Mouse (Mus musculus) midbrain, embryonic 12.5 days (tissue): Measurements from ENCODE around the gene Gap43. TPM values are rescaled to one million over a fixed set of nuclear protein-coding genes. Genes with fewer than 3 reads are reported as not detected.
"Not testable (repeated sequence)": the region's sequence is repeated elsewhere in the genome, so short reads cannot be mapped to it uniquely, and the experiment has no call there.

Experiments
- ATAC-seq: fragments of 200-750 bp; cut with Nextera tagmentation; 2 replicates; pipeline ENCODE4 v1.8.0; 2017; ENCODE audit warnings: low read depth, moderate TSS enrichment, moderate library complexity; ENCODE audit not compliant: low FRiP score
- H3K27ac ChIP-seq: fragments of 300-500 bp; sonication (generic); replicated peaks from 2 replicates; pipeline ENCODE4 v1.5.1; 2016; ENCODE audit warnings: mild to moderate bottlenecking
- H3K27me3 ChIP-seq: fragments of 300-500 bp; sonication (generic); 2 replicates; pipeline ENCODE4 v1.6.1; 2016; ENCODE audit warnings: mild to moderate bottlenecking
- H3K36me3 ChIP-seq: fragments of 300-500 bp; sonication (generic); 2 replicates; pipeline ENCODE4 v1.6.1; 2016
- H3K4me1 ChIP-seq: fragments of 300-500 bp; sonication (generic); 2 replicates; pipeline ENCODE4 v1.6.1; 2016
- H3K4me2 ChIP-seq: fragments of 300-500 bp; sonication (generic); replicated peaks from 2 replicates; pipeline ENCODE4 v1.6.1; 2016; ENCODE audit warnings: mild to moderate bottlenecking, moderate library complexity
- H3K4me3 ChIP-seq: fragments of 300-500 bp; sonication (generic); 2 replicates; pipeline ENCODE4 v1.5.1; 2016; ENCODE audit warnings: mild to moderate bottlenecking
- H3K9ac ChIP-seq: fragments of 300-500 bp; sonication (generic); replicated peaks from 2 replicates; pipeline ENCODE4 v1.6.1; 2016; ENCODE audit warnings: mild to moderate bottlenecking, moderate library complexity
- H3K9me3 ChIP-seq: fragments of 300-500 bp; sonication (generic); 2 replicates; pipeline ENCODE4 v1.6.1; 2016; ENCODE audit warnings: mild to moderate bottlenecking
- WGBS: fragments of 180-500 bp; shearing (Covaris S2); methylation state at CpG from one replicate; pipeline ENCODE4 v1.1.7; 2016; 5-methylcytosine and 5-hydroxymethylcytosine counted together
- polyA plus RNA-seq: library from polyadenylated mRNA; unstranded; fragments of >200 nt; fragmentation: Nextera tagmentation; extraction: Ambion mirVana; gene quantifications from 2 replicates; pipeline ENCODE4 v1.2.1, GENCODE M21; 2016

Gene Gap43
- polyA plus RNA-seq, result 356 and 360 TPM in 2 replicates

DNA sequence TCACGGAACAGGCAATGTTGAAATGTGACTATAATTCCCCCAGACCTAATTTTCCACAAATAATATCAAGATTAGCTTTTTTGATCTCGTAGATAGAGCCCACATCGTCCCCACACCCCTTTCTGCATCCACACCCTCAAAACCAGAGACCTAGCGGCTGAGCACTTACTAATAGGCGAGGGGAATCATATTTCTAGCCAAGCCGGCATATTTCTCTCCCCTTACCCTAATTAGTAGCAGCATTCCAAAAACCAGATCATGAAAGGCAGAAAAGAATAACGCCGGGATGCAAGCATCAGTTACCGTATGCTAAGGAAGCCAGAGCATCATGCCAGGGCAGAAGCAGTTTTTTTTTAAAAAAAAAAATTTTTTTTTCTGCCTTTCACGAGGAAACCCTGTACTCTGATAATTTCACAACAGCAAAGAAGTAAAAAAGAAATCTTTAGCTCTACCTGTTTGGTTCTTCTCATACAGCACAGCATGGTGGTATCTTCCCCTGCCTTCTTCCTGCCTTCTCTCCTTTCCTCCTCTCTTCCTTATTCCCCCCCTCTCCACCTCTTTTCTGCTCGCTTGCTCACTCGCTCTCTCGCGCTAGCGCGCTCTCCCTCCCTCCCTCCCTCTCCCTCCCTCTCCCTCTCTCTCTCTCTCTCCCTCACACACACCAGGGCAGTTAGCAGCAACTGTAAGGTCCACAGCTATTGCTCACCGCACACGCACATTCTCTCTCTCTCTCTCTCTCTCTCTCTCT lies at the start of gene Gap43:
Gap43 (minus strand) TSS at position 631 of the 748 bp plus-strand sequence.
- Histone ChIP-seq H3K27me3 (no peaks in the 10 kb centered on the region), H3K36me3 (no peaks in the 10 kb centered on the region), H3K27ac (peak within 1 kb of the TSS; percentile 82), H3K4me1 (peaks cover 26% of the 10 kb centered on the region), H3K9ac (peak within 1 kb of the TSS; percentile 68), H3K4me2 (peak within 1 kb of the TSS; percentile 69), H3K9me3 (no peaks in the 10 kb centered on the region), H3K4me3 (peak within 1 kb of the TSS; percentile 57)
- peak; percentile 82 for ATAC-seq
- 0% methylated on average over 18 of the region's 18 CpGs for WGBS

DNA sequence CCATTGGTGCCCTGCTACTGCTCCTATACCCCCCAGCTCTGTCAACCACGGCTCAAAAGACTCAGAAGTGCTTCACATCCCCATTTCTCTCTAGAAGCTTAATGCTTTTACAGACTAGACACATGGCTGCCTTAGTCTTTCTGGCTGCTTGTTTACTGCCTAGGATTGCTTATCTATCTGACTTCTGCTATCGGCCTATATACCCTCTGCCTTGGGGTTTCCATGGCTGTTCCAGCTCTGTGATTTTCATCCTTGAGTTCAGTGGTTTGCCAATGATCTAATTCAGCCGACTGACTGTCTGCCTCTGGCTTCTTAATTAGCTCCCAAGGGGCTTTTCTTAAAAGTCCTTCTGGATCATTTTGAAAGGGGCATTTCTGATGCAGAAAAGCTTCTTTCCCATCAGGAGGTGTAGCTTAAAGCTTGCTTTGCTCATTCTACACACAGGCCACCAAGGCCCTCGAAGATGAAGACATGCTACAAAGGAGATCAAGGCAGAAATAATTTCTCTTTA lies 40.9 kb upstream of the Gap43 start:
- no peak overlapping the region for H3K4me3 ChIP-seq
- 0 out of 2 replicates have a peak, but pooled peaks have one; percentile 44 for ATAC-seq
- H3K27me3 ChIP-seq, result no peaks in the 10 kb centered on the region
- H3K36me3 ChIP-seq, result no peaks in the 10 kb centered on the region
- no peak overlapping the region for H3K9ac ChIP-seq
- H3K9me3 ChIP-seq, result no peaks in the 10 kb centered on the region
- WGBS, result 13% methylated on average over 4 of the region's 4 CpGs
- no peak overlapping the region for H3K4me2 ChIP-seq
- H3K4me1 ChIP-seq, result no peaks in the 10 kb centered on the region; the same call in 1 of the 2 replicates
- peak overlapping the region; percentile 27; the same call in 1 of the 2 replicates for H3K27ac ChIP-seq

DNA sequence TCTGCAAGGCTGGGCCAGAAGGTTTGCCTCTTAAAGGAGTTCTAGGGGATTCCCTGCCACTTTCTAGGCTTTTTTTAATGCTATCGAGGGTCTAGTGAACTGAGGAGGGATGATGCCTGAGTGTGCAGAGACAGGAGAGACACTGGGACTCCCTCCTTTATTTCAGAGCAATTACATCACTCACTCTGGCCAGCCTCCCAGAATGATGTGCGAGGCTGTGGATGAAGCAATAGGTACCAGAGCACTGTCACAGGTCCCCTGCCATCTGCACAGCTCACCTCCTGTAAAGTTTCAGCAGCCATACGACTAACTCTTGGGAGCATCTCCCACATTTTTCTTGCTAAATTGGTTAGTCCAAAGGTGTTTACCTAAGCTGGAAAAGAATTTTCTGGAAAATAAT lies 40.2 kb upstream of the Gap43 start:
- no peak for ATAC-seq
- H3K4me2 ChIP-seq, result no peak overlapping the region
- no peak overlapping the region for H3K4me3 ChIP-seq
- no peaks in the 10 kb centered on the region for H3K27me3 ChIP-seq
- no peaks in the 10 kb centered on the region for H3K36me3 ChIP-seq
- no peaks in the 10 kb centered on the region for H3K9me3 ChIP-seq
- H3K9ac ChIP-seq, result no peak overlapping the region
- WGBS, result 44% methylated on average over 3 of the region's 3 CpGs
- H3K27ac ChIP-seq, result 0 out of 2 replicates have a peak overlapping the region, but pooled peaks have one; percentile 35
- no peaks in the 10 kb centered on the region; the same call in 1 of the 2 replicates for H3K4me1 ChIP-seq

GRCm38 (mm10) chr16:42370148-42370547 lies 29.7 kb upstream of the Gap43 start:
- ATAC-seq, result no peak
- Histone ChIP-seq H3K4me1 (no peaks in the 10 kb centered on the region), H3K4me3 (no peak overlapping the region), H3K4me2 (no peak overlapping the region), H3K27ac (no peak overlapping the region; the same call in 1 of the 2 replicates), H3K27me3 (no peaks in the 10 kb centered on the region), H3K9me3 (no peaks in the 10 kb centered on the region), H3K9ac (no peak overlapping the region), H3K36me3 (no peaks in the 10 kb centered on the region)
- WGBS, result 65% methylated on average over 6 of the region's 6 CpGs

DNA sequence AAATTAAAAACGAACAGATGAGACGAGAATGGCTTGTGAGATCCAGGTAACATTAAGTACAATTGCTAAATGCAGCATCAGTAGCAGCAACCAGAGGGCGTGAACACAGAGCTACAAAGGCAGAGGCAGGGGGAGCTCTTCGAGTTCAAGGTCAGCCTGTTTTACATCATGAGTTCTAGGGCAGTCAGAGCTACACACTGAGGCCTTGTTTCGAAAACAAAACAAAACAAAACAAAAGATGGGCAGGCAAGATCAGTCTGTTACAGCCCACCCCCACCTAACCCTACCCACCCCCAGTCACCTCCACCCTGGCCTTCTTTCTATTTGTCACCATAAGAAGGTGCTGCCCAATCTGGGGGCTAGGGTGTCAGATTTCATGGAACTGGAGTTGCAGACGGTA lies 28.9 kb upstream of the Gap43 start:
- Histone ChIP-seq H3K4me3 (no peak overlapping the region), H3K9ac (no peak overlapping the region), H3K4me1 (no peaks in the 10 kb centered on the region), H3K4me2 (no peak overlapping the region), H3K27ac (no peak overlapping the region), H3K9me3 (no peaks in the 10 kb centered on the region), H3K27me3 (no peaks in the 10 kb centered on the region), H3K36me3 (no peaks in the 10 kb centered on the region)
- ATAC-seq, result no peak
- 83% methylated on average over 6 of the region's 6 CpGs for WGBS

GRCm38 (mm10) chr16:42360061-42360460 lies 19.6 kb upstream of the Gap43 start:
- no peaks in the 10 kb centered on the region for H3K9me3 ChIP-seq
- H3K4me2 ChIP-seq, result no peak overlapping the region
- H3K4me3 ChIP-seq, result no peak overlapping the region
- 81% methylated on average over 4 of the region's 4 CpGs for WGBS
- no peak overlapping the region for H3K27ac ChIP-seq
- no peaks in the 10 kb centered on the region for H3K27me3 ChIP-seq
- 0 out of 2 replicates have a peak, but pooled peaks cover 3% of the 10 kb centered on the region for H3K4me1 ChIP-seq
- H3K9ac ChIP-seq, result no peak overlapping the region
- no peaks in the 10 kb centered on the region for H3K36me3 ChIP-seq
- no peak for ATAC-seq

- no peak overlapping the region for H3K4me3 ChIP-seq
- no peaks in the 10 kb centered on the region for H3K36me3 ChIP-seq
- H3K4me1 ChIP-seq, result 0 out of 2 replicates have a peak, but pooled peaks cover 3% of the 10 kb centered on the region
- ATAC-seq, result no peak
- no peaks in the 10 kb centered on the region for H3K9me3 ChIP-seq
- no peaks in the 10 kb centered on the region for H3K27me3 ChIP-seq
- H3K27ac ChIP-seq, result no peak overlapping the region
- no peak overlapping the region for H3K9ac ChIP-seq
- no peak overlapping the region for H3K4me2 ChIP-seq
- WGBS, result 92% methylated on average over 4 of the region's 4 CpGs
Measured at GRCm38 (mm10) chr16:42358058-42358457, 17.6 kb upstream of the Gap43 start.

- no peak overlapping the region for H3K27ac ChIP-seq
- no peaks in the 10 kb centered on the region for H3K9me3 ChIP-seq
- H3K4me3 ChIP-seq, result no peak overlapping the region
- 93% methylated on average over 2 of the region's 2 CpGs for WGBS
- ATAC-seq, result no peak
- no peak overlapping the region for H3K4me2 ChIP-seq
- no peaks in the 10 kb centered on the region for H3K36me3 ChIP-seq
- H3K4me1 ChIP-seq, result no peaks in the 10 kb centered on the region
- no peaks in the 10 kb centered on the region for H3K27me3 ChIP-seq
- H3K9ac ChIP-seq, result no peak overlapping the region
Measured at GRCm38 (mm10) chr16:42350076-42350475, 9.6 kb upstream of the Gap43 start.

DNA sequence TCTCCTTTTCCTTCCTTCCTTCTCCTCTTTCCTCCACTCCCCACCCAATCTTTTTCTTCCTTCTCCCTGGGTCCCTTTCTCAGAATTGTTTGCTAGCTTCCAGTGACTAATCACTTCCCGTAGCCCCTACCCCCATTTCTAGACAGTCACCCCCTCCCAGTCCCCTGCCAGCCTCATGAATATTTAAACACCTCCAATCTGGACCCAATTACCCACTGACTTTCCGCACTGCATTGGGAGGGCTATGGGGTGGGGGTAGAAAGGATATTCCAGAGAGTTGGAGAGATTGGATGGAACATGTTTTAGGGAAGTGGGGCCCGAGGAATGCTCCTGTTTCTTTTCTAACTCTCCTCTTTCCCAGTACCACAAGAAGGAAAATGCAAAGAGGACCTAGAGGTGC lies 414 bp upstream of the Gap43 start:
- not testable (repeated sequence) for H3K9ac ChIP-seq, H3K27me3 ChIP-seq, H3K9me3 ChIP-seq, H3K36me3 ChIP-seq
- H3K4me2 ChIP-seq, result peak overlapping the region; percentile 69
- H3K4me1 ChIP-seq, result peaks cover 26% of the 10 kb centered on the region
- peak overlapping the region; percentile 82 for H3K27ac ChIP-seq
- peak; percentile 77 for ATAC-seq
- WGBS, result 3% methylated on average over 2 of the region's 3 CpGs
- peak overlapping the region; percentile 57 for H3K4me3 ChIP-seq

DNA sequence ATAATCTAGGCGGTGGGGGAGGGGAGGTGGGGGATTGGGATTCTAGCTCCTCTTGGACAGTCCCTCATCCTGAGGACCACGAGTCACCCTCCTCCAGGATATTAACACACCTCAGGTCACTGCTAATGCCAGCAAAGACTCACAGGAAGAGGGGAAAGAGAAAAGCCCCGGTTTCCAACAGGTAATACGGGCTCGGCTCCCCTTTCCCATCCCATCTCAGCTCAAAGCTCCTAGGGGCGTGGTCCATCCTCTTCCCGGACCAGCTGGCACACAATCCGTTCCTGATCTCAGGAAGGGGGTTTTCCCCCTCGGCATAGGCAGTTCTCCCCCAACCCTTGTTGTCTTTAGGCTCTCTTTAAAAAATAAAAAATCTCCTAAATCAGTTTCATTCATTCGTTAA lies 939 bp downstream of the Gap43 start:
- ATAC-seq, result peak; percentile 28
- Histone ChIP-seq H3K4me3 (peak overlapping the region; percentile 57), H3K9me3 (no peaks in the 10 kb centered on the region), H3K27me3 (no peaks in the 10 kb centered on the region), H3K27ac (peak overlapping the region; percentile 82), H3K36me3 (no peaks in the 10 kb centered on the region), H3K9ac (peak overlapping the region; percentile 68), H3K4me1 (peaks cover 26% of the 10 kb centered on the region), H3K4me2 (peak overlapping the region; percentile 69)
- WGBS, result under 1% methylated on average over 10 of the region's 10 CpGs

DNA sequence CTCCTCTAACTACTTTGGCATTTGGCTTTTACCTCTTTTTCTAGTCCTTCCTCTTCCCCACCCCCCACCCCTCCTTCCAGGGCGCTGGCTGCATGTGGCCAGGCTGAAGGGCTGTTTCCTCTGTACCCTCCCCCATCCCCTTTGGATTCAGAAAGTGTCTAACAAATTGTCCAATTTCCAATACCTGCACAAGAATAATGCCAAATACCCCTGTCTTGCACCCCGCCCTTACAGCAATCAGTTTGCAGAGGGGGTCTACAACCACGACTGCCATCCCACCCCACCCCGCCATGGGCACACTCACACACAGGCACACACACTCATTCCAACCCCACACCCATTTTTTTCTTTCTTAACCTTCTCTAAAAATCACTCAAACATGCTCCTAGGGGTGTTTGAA lies 1.5 kb downstream of the Gap43 start:
- Histone ChIP-seq H3K4me3 (peak overlapping the region; percentile 57), H3K36me3 (no peaks in the 10 kb centered on the region), H3K4me1 (peaks cover 26% of the 10 kb centered on the region), H3K4me2 (peak overlapping the region; percentile 69), H3K9ac (peak overlapping the region; percentile 68), H3K9me3 (no peaks in the 10 kb centered on the region), H3K27ac (peak overlapping the region; percentile 82), H3K27me3 (no peaks in the 10 kb centered on the region)
- ATAC-seq, result no peak
- 10% methylated on average over 4 of the region's 4 CpGs for WGBS

DNA sequence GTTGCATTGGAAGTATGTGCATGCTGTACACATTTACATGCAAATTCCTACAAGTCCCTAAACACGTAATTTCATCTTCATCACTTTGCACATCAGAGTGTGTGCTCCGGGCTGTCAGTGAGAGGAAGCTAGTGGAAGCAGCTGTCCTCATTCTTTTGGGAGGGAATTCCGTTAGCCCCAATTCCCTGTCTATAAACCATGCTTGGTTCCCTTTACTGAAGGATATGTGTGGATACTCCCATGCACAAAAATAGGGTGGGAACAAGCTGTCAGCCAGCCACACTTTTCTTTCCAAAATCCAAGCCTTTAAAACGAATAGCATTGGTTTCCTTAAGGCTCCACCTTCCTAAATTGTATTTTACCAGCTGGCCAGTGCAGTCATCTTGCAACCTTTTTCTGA lies 2.1 kb downstream of the Gap43 start:
- Histone ChIP-seq H3K4me3 (peak overlapping the region; percentile 57), H3K4me1 (peaks cover 26% of the 10 kb centered on the region), H3K4me2 (peak overlapping the region; percentile 69), H3K27ac (peak overlapping the region; percentile 82), H3K9ac (peak overlapping the region; percentile 68), H3K27me3 (no peaks in the 10 kb centered on the region), H3K36me3 (no peaks in the 10 kb centered on the region), H3K9me3 (no peaks in the 10 kb centered on the region)
- WGBS, result 26% methylated on average over 4 of the region's 4 CpGs
- no peak for ATAC-seq
